Mouse (Mus musculus) lung, embryonic 14.5 days (tissue): ENCODE measurements around the gene Ergic1. TPM values are rescaled to one million over a fixed set of nuclear protein-coding genes. Genes with fewer than 3 reads are reported as not detected.
A peak's percentile ranks its signal among the peaks of the same experiment; 100 is the strongest.

ENCODE experiments used
- ATAC-seq: fragments of 200-750 bp; cut with Nextera tagmentation; 2 replicates; pipeline ENCODE4 v1.8.0; 2017; ENCODE audit warnings: mild to moderate bottlenecking, moderate TSS enrichment, moderate library complexity; ENCODE audit not compliant: insufficient read depth
- DNase-seq: peaks from one replicate; pipeline ENCODE4 v3.0.0-alpha.2; 2015
- H3K27ac ChIP-seq: fragments of 300-500 bp; sonication (generic); 2 replicates; pipeline ENCODE4 v1.5.1; 2014; ENCODE audit warnings: low read depth, mild to moderate bottlenecking, moderate library complexity
- H3K27me3 ChIP-seq: fragments of 300-500 bp; sonication (generic); 2 replicates; pipeline ENCODE4 v1.6.1; 2014; ENCODE audit warnings: low read length, control low read depth; ENCODE audit not compliant: insufficient read depth
- H3K36me3 ChIP-seq: fragments of 300-500 bp; sonication (generic); 2 replicates; pipeline ENCODE4 v1.6.1; 2014; ENCODE audit warnings: control low read depth; ENCODE audit not compliant: insufficient read depth
- H3K4me1 ChIP-seq: fragments of 300-500 bp; sonication (generic); 2 replicates; pipeline ENCODE4 v1.6.1; 2014; ENCODE audit warnings: antibody characterized with exemption, control low read depth; ENCODE audit not compliant: insufficient read depth
- H3K4me2 ChIP-seq: fragments of 300-500 bp; sonication (generic); 2 replicates; pipeline ENCODE4 v1.6.1; 2014; ENCODE audit warnings: mild to moderate bottlenecking
- H3K4me3 ChIP-seq: fragments of 300-500 bp; sonication (generic); 2 replicates; pipeline ENCODE4 v1.5.1; 2014; ENCODE audit warnings: low read depth, low read length
- H3K9ac ChIP-seq: fragments of 300-500 bp; sonication (generic); 2 replicates; pipeline ENCODE4 v1.6.1; 2014
- H3K9me3 ChIP-seq: fragments of 300-500 bp; sonication (generic); 2 replicates; pipeline ENCODE4 v1.6.1; 2016; ENCODE audit warnings: low read depth, low read length, control low read depth
- CTCF ChIP-seq: IDR thresholded peaks from 2 replicates; pipeline ENCODE4 v1.5.1; 2016; ENCODE audit warnings: antibody characterized with exemption, low read depth
- whole genome bisulfite sequencing: fragments of 180-500 bp; shearing (Covaris S2); extraction: QIAGEN DNeasy Blood & Tissue Kit; methylation state at CpG from one replicate; pipeline ENCODE4 v1.1.7; 2014; 5-methylcytosine and 5-hydroxymethylcytosine counted together
- polyA plus RNA-seq: library from polyadenylated mRNA; unstranded; fragments of >200 nt; fragmentation: Nextera tagmentation; extraction: Ambion mirVana; gene quantifications from 2 replicates; pipeline ENCODE4 v1.2.1, GENCODE M21; 2014

Gene Ergic1
- polyA plus RNA-seq, 1 experiment from 2014 or later: 125 TPM

DNA sequence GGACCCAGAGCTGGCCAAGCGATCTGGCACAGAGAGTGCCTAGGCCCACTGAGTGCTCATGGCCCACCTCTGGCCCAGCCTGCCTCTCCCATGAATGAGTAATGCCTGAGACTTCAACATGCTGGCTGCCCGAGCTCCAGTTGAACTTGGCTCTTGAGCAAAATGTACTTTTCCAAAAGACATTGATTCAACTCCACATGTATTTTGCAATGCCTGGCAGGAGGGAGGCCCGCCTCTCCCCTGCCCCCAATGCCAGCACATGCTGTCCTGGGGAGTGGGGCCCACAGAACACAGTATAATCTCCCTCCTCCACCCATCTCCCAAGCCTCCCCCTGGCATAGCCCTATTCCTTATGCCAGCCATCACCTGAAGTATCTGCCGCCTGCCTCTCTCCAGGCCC lies 31.2 kb downstream of the Ergic1 start:
- ATAC-seq (no peak), DNase-seq (no peak)
- TF ChIP-seq CTCF: no peak
- Histone ChIP-seq H3K27ac (no peak overlapping the region), H3K36me3 (peaks cover 24% of the 10 kb centered on the region), H3K4me3 (no peak overlapping the region), H3K4me1 (peaks cover 14% of the 10 kb centered on the region; the same call in 1 of the 2 replicates), H3K4me2 (no peak overlapping the region), H3K27me3 (no peaks in the 10 kb centered on the region), H3K9ac (no peak overlapping the region), H3K9me3 (no peaks in the 10 kb centered on the region)
- 86% methylated on average over 4 of the region's 4 CpGs for WGBS

DNA sequence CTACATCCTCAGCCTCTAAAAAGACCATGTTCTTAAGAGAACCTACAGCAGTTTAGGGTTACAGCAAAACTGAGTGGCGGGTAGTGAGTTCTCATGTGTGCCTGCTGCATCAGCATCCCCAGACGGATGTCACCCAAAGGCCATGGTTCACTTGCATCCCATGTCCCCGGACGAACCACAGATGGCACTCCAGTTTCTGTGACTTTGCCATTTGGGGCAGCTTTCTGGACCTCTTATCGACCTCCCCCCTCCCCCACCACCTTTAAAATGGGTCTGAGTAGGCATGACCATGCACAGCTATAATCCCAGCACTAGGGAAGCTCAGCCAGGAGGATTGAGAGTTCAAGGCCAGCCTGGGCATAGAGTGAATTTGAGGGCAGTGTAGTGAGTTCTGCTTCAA lies 31.9 kb downstream of the Ergic1 start:
- H3K9ac ChIP-seq: no peak overlapping the region
- DNase-seq: no peak
- H3K4me3 ChIP-seq: no peak overlapping the region
- H3K4me2 ChIP-seq: no peak overlapping the region
- H3K9me3 ChIP-seq: no peaks in the 10 kb centered on the region
- TF ChIP-seq CTCF: no peak
- peaks cover 21% of the 10 kb centered on the region for H3K36me3 ChIP-seq
- 80% methylated on average over 5 of the region's 5 CpGs for WGBS
- no peaks in the 10 kb centered on the region for H3K27me3 ChIP-seq
- no peak overlapping the region for H3K27ac ChIP-seq
- peaks cover 14% of the 10 kb centered on the region; the same call in 1 of the 2 replicates for H3K4me1 ChIP-seq
- no peak for ATAC-seq

DNA sequence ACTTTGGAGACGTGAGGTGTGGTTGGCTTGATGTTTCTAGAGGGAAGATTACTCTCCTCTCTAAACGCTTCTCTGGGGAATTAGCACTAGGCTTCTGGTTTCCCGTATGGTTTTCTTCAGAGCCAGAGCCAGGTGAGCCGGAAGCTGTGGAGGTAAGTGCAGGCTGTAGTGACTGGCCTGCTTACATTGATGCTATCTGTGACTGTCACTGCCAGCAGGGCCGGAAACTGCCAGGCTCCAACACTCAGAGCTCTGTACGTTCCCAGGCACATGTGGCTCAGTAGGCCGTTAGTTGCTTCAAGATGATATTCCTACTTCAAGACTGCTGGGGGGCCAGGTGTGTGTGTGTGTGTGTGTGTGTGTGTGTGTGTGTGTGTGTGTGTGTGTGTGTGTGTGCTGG lies 32.9 kb downstream of the Ergic1 start:
- DNase-seq (no peak), ATAC-seq (no peak)
- H3K4me3 ChIP-seq: no peak overlapping the region
- 79% methylated on average over 7 of the region's 7 CpGs for WGBS
- no peak overlapping the region for H3K4me2 ChIP-seq
- H3K9me3 ChIP-seq: no peaks in the 10 kb centered on the region
- H3K36me3 ChIP-seq: peaks cover 14% of the 10 kb centered on the region
- no peak overlapping the region for H3K27ac ChIP-seq
- H3K9ac ChIP-seq: no peak overlapping the region
- no peak for TF ChIP-seq CTCF
- peaks cover 14% of the 10 kb centered on the region; the same call in 1 of the 2 replicates for H3K4me1 ChIP-seq
- no peaks in the 10 kb centered on the region for H3K27me3 ChIP-seq

DNA sequence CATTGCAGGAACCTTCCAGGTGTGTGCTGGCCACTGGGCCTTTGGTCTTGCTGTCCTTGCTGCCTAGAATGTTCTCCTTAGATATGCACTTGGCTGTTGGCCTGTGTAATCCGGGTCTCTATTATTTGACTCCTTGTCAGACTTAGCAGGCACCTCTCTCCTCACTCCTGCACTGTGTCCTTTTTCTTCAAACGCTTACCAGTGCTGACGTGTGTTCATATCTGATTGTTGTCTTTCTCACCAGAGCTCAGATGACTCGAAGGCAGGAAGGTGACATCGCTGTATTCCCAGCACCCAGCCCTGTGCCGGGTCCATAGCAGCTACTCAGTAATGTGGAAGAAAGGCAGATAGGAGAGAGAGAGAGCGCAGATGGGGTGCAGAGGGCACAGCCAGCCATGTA lies 33.7 kb downstream of the Ergic1 start:
- H3K9ac ChIP-seq: peak overlapping the region; percentile 29; the same call in 1 of the 2 replicates

DNA sequence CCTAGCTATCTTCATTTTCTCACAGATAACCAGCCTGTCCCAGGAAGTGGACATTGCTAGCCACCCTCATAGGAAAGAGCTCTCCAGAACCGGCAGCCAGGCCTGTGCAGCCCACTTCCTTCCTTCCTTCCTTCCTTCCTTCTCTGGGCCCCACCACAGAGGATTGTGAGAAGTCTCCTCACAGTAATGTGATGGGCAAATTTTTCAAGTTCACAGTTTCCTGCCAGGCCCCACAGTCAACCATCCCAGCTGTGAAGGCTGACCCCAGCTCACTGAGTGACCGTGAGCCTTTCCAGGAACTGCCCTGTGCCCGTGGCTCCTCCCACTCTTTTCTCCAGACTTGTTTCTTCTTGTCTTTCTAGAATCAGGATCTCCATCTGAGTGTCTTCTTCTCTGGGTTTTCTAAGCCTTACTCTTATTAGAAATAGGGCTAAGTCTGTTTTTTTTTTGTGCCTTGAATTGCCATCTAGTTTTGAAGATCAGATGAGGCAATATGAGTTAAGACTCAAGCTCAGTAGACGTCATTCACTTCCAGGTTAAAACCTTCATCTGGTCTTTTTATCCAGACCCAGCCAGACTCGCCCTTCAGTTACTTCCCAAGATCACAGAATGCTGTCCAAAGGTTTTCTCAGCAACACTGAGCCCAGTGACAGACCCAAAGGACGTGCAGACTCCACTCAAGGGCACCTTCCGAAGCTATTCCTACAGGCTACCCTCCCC lies 34.3 kb downstream of the Ergic1 start:
- ATAC-seq (peak; percentile 46; the same call in 1 of the 2 replicates), DNase-seq (peak; percentile 46)
- no peak for TF ChIP-seq CTCF
- no peak overlapping the region for H3K4me3 ChIP-seq
- H3K27ac ChIP-seq: peak overlapping the region; percentile 83
- 49% methylated on average over 7 of the region's 7 CpGs for WGBS
- H3K36me3 ChIP-seq: peaks cover 13% of the 10 kb centered on the region
- peaks cover 14% of the 10 kb centered on the region; the same call in 1 of the 2 replicates for H3K4me1 ChIP-seq
- peak overlapping the region; percentile 29 for H3K9ac ChIP-seq
- H3K4me2 ChIP-seq: no peak overlapping the region
- H3K27me3 ChIP-seq: no peaks in the 10 kb centered on the region
- H3K9me3 ChIP-seq: no peaks in the 10 kb centered on the region

More for the DNA sequence above, 33.7 kb downstream of the Ergic1 start:
- H3K27ac ChIP-seq: peak overlapping the region; percentile 83
- H3K9me3 ChIP-seq: no peaks in the 10 kb centered on the region
- H3K4me2 ChIP-seq: no peak overlapping the region
- no peak for TF ChIP-seq CTCF
- 67% methylated on average over 7 of the region's 7 CpGs for WGBS
- no peak overlapping the region for H3K4me3 ChIP-seq
- ATAC-seq: no peak
- DNase-seq: no peak
- H3K36me3 ChIP-seq: peaks cover 13% of the 10 kb centered on the region
- peaks cover 14% of the 10 kb centered on the region; the same call in 1 of the 2 replicates for H3K4me1 ChIP-seq
- no peaks in the 10 kb centered on the region for H3K27me3 ChIP-seq

DNA sequence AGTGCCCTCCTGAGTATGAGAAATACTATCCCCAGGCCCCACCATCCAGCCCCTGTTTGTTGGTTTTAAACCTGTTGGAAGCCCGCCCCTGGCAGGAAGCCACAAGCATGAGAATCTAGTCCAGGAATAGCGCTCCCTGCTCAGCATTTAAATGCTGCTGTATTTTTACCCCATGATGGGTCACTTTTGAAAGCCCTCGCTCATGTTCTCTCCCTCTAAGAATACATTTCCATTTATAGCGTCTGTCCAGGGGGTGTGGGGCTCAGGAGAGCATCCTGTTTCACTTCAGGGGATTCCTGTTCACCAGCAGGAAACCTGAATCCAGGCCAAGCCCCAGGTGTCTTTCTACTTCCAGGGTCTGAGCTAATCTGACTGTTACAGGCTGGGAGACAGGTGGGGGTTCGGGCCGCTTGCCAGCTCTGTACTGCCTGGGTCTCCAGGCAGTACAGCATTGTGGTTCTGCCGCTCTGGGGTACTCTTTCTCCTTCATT lies 34.9 kb downstream of the Ergic1 start:
- Histone ChIP-seq H3K27ac (peak overlapping the region; percentile 83), H3K4me3 (no peak overlapping the region), H3K36me3 (peaks cover 13% of the 10 kb centered on the region), H3K9ac (peak overlapping the region; percentile 11; the same call in 1 of the 2 replicates), H3K4me2 (no peak overlapping the region; the same call in 1 of the 2 replicates), H3K27me3 (no peaks in the 10 kb centered on the region), H3K4me1 (peaks cover 14% of the 10 kb centered on the region; the same call in 1 of the 2 replicates), H3K9me3 (no peaks in the 10 kb centered on the region)
- no peak for TF ChIP-seq CTCF
- ATAC-seq: 0 out of 2 replicates have a peak, but pooled peaks have one; percentile 38
- 57% methylated on average over 7 of the region's 7 CpGs for whole genome bisulfite sequencing
- DNase-seq: peak; percentile 68

DNA sequence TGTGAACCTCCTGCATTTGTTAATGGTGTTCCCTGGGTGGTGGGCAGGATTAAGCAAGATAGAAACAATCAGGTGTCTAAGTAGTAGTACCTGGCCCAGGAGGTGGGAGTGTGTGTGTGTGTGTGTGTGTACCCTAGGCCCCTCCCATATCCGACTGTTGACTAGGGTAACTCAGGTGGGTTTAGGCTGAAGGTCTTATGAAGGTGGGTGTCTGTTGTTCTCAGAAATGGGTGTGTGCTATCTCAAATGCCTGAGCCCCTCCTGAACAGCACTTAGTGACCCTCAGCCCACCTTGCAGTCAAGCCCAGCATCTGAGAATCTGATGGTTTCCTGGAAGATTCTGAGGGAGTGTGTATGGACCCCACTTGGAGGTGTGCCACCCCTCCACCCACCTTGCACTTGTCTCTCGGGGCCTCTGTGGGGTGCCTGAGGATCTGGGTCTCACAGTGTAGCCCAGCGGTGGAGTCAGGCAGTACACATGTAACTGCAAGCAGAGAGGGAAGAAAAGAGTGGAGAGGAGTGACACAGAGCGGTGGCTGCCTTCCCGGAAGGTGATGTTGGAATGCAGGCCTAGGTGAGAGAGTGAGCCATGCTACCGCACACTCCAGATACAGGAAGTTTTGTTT lies 35.7 kb downstream of the Ergic1 start:
- peak overlapping the region; percentile 83 for H3K27ac ChIP-seq
- H3K9me3 ChIP-seq: no peaks in the 10 kb centered on the region
- DNase-seq (no peak), ATAC-seq (no peak)
- no peak for TF ChIP-seq CTCF
- no peak overlapping the region for H3K9ac ChIP-seq
- no peaks in the 10 kb centered on the region for H3K27me3 ChIP-seq
- no peak overlapping the region for H3K4me3 ChIP-seq
- H3K4me1 ChIP-seq: peaks cover 14% of the 10 kb centered on the region; the same call in 1 of the 2 replicates
- 71% methylated on average over 6 of the region's 6 CpGs for WGBS
- H3K36me3 ChIP-seq: peaks cover 13% of the 10 kb centered on the region
- H3K4me2 ChIP-seq: no peak overlapping the region; the same call in 1 of the 2 replicates
